Mouse (Mus musculus) heart, postnatal 14 days (tissue): ENCODE data around the gene B4galnt3. TPM values are rescaled to one million over a fixed set of nuclear protein-coding genes. Genes with fewer than 3 reads are reported as not detected.

ENCODE experiments used
- DNase-seq, 2 experiments: peaks; one replicate each; pipeline ENCODE4 v3.0.0; 2021 to 2022
- intact Hi-C: fragments of 180-260 bp; cut with DNase I; formaldehyde crosslinking; loops from one replicate; pipeline ENCODE4 v1.15.1; 2025
- total RNA-seq, 2 experiments: library from RNA; stranded (reverse); gene quantifications; 2 replicates each; pipeline ENCODE4 v1.2.3; 2021

B4galnt3 gene
- total RNA-seq, 2 experiments from 2014 or later = 0.29 to 0.50 TPM

- intact Hi-C loops = no loop called here
- DNase-seq = no peak
Measured at GRCm38 (mm10) chr6:120230441-120230840, 63.9 kb downstream of the B4galnt3 start.

GRCm38 (mm10) chr6:120229806-120230205, 64.6 kb downstream of the B4galnt3 start:
- intact Hi-C loops = no loop called here

GRCm38 (mm10) chr6:120227068-120227467, 67.3 kb downstream of the B4galnt3 start:
- no peak for DNase-seq
- intact Hi-C loops = no loop called here

More at GRCm38 (mm10) chr6:120229806-120230205, 64.6 kb downstream of the B4galnt3 start:
- DNase-seq = no peak

GRCm38 (mm10) chr6:120225355-120225754, 69.0 kb downstream of the B4galnt3 start:
- intact Hi-C loops = no loop called here
- DNase-seq = no peak

GRCm38 (mm10) chr6:120222669-120223068, 71.7 kb downstream of the B4galnt3 start:
- intact Hi-C loops = loop anchor here (1.0 kb wide), 2 partner anchors 79 to 102 kb away; no protein-coding TSS in a partner anchor
- peak; percentile 74 to 79 for DNase-seq

GRCm38 (mm10) chr6:120219281-120219680, 75.1 kb downstream of the B4galnt3 start:
- intact Hi-C loops = no loop called here
- no peak for DNase-seq

GRCm38 (mm10) chr6:120216702-120217101, 77.7 kb downstream of the B4galnt3 start:
- intact Hi-C loops = no loop called here

GRCm38 (mm10) chr6:120211536-120211935, 82.8 kb downstream of the B4galnt3 start:
- intact Hi-C loops = no loop called here
- DNase-seq = no peak

More at GRCm38 (mm10) chr6:120216702-120217101, 77.7 kb downstream of the B4galnt3 start:
- DNase-seq = no peak

- intact Hi-C loops = no loop called here
- no peak for DNase-seq
Measured at GRCm38 (mm10) chr6:120206586-120206985, 87.8 kb downstream of the B4galnt3 start.

- intact Hi-C loops = no loop called here
- no peak for DNase-seq
Measured at GRCm38 (mm10) chr6:120202406-120202805, 92.0 kb downstream of the B4galnt3 start.

GRCm38 (mm10) chr6:120201956-120202355, 92.4 kb downstream of the B4galnt3 start:
- no peak for DNase-seq
- intact Hi-C loops = no loop called here

GRCm38 (mm10) chr6:120199638-120200394, 94.5 kb downstream of the B4galnt3 start:
- intact Hi-C loops = loop anchor here (5.0 kb wide), 3 partner anchors 238 to 718 kb away; no protein-coding TSS in a partner anchor

GRCm38 (mm10) chr6:120197964-120198363, 96.4 kb downstream of the B4galnt3 start:
- peak; percentile 76 to 86 for DNase-seq
- intact Hi-C loops = loop anchor here (5.0 kb wide), 3 partner anchors 236 to 716 kb away; no protein-coding TSS in a partner anchor

More at GRCm38 (mm10) chr6:120199638-120200394, 94.5 kb downstream of the B4galnt3 start:
- no peak for DNase-seq

- peak; percentile 24 to 61 for DNase-seq
- intact Hi-C loops = loop anchor here (5.0 kb wide), 3 partner anchors 235 to 715 kb away; no protein-coding TSS in a partner anchor
Measured at GRCm38 (mm10) chr6:120196837-120197236, 97.5 kb downstream of the B4galnt3 start.

GRCm38 (mm10) chr6:120194963-120195362, 99.4 kb downstream of the B4galnt3 start:
- DNase-seq = peak; percentile 40 to 49
- intact Hi-C loops = loop anchor here (5.0 kb wide), 3 partner anchors 233 to 713 kb away; no protein-coding TSS in a partner anchor

GRCm38 (mm10) chr6:120194305-120194704, 100.1 kb downstream of the B4galnt3 start:
- DNase-seq = no peak
- intact Hi-C loops = no loop called here

GRCm38 (mm10) chr6:120193793-120194192, 100.6 kb downstream of the B4galnt3 start:
- intact Hi-C loops = loop anchor here (1.0 to 2.0 kb wide), 2 partner anchors 85 to 192 kb away; no protein-coding TSS in a partner anchor
- no peak for DNase-seq

- intact Hi-C loops = loop anchor here (1.0 to 2.0 kb wide), 2 partner anchors 84 to 192 kb away; no protein-coding TSS in a partner anchor
- peak; percentile 87 to 92 for DNase-seq
Measured at GRCm38 (mm10) chr6:120193174-120193573, 101.2 kb downstream of the B4galnt3 start.

GRCm38 (mm10) chr6:120192211-120192870, 102.0 kb downstream of the B4galnt3 start:
- DNase-seq = peak; percentile 83 to 86
- intact Hi-C loops = loop anchor here (2.0 kb wide), 1 partner anchor 84 kb away; no protein-coding TSS in a partner anchor

- intact Hi-C loops = loop anchor here (2.0 kb wide), 1 partner anchor 83 kb away; no protein-coding TSS in a partner anchor
Measured at GRCm38 (mm10) chr6:120191396-120192170, 102.8 kb downstream of the B4galnt3 start.

More at GRCm38 (mm10) chr6:120191396-120192170, 102.8 kb downstream of the B4galnt3 start:
- DNase-seq = no peak
